Mouse (Mus musculus) layer of hippocampus, adult 9-11 months (tissue): Measurements from ENCODE around the gene Sdhb.

Experiments used
- DNase-seq: peaks from one replicate; pipeline ENCODE4 v3.0.0; 2022

The Sdhb gene

GRCm38 (mm10) chr4:140981605-140982004 lies 20.6 kb downstream of the Sdhb start:
- no peak for DNase-seq

GRCm38 (mm10) chr4:140982808-140983207 lies 21.8 kb downstream of the Sdhb start:
- DNase-seq: no peak

GRCm38 (mm10) chr4:140983442-140983841 lies 22.4 kb downstream of the Sdhb start:
- DNase-seq: peak; percentile 88

GRCm38 (mm10) chr4:140984544-140984943 lies 23.5 kb downstream of the Sdhb start:
- no peak for DNase-seq

- no peak for DNase-seq
Measured at GRCm38 (mm10) chr4:140986024-140986710, 25.2 kb downstream of the Sdhb start.

- peak; percentile 92 for DNase-seq
Measured at GRCm38 (mm10) chr4:140986711-140987395, 25.9 kb downstream of the Sdhb start, which contains the start of gene Atp13a2. Gene Atp13a2 (plus strand): TSS chr4:140986873.

GRCm38 (mm10) chr4:140987476-140987875 lies 26.5 kb downstream of the Sdhb start:
- no peak for DNase-seq

GRCm38 (mm10) chr4:140988706-140989290 lies 27.8 kb downstream of the Sdhb start:
- no peak for DNase-seq

- no peak for DNase-seq
Measured at GRCm38 (mm10) chr4:140989447-140989846, 28.4 kb downstream of the Sdhb start.

GRCm38 (mm10) chr4:140992215-140992614 lies 31.2 kb downstream of the Sdhb start:
- no peak for DNase-seq

- no peak for DNase-seq
Measured at GRCm38 (mm10) chr4:140993846-140994245, 32.8 kb downstream of the Sdhb start.

GRCm38 (mm10) chr4:140995811-140996210 lies 34.8 kb downstream of the Sdhb start:
- DNase-seq: no peak

- no peak for DNase-seq
Measured at GRCm38 (mm10) chr4:140996812-140997211, 35.8 kb downstream of the Sdhb start.

- no peak for DNase-seq
Measured at GRCm38 (mm10) chr4:141005983-141006382, 45.0 kb downstream of the Sdhb start.

GRCm38 (mm10) chr4:141008028-141008427 lies 47.0 kb downstream of the Sdhb start:
- no peak for DNase-seq

GRCm38 (mm10) chr4:141010118-141010517 lies 49.1 kb downstream of the Sdhb start, which contains the start of gene Mfap2:
Gene Mfap2 (plus strand): TSS chr4:141010418.
- DNase-seq: no peak

GRCm38 (mm10) chr4:141010526-141010925 lies 49.5 kb downstream of the Sdhb start:
- no peak for DNase-seq

GRCm38 (mm10) chr4:141010941-141011429 lies 50.0 kb downstream of the Sdhb start:
- no peak for DNase-seq

- DNase-seq: no peak
Measured at GRCm38 (mm10) chr4:141011556-141012328, 50.7 kb downstream of the Sdhb start.

GRCm38 (mm10) chr4:141012558-141012957 lies 51.6 kb downstream of the Sdhb start:
- DNase-seq: peak; percentile 60

- no peak for DNase-seq
Measured at GRCm38 (mm10) chr4:141014114-141014513, 53.1 kb downstream of the Sdhb start.

- DNase-seq: no peak
Measured at GRCm38 (mm10) chr4:141014856-141015255, 53.9 kb downstream of the Sdhb start.

- no peak for DNase-seq
Measured at GRCm38 (mm10) chr4:141015356-141015755, 54.4 kb downstream of the Sdhb start.
